Mouse (Mus musculus) midbrain, postnatal 0 days (tissue): ENCODE results near the gene Pfkfb1. TPM values are rescaled to one million over a fixed set of nuclear protein-coding genes. Genes with fewer than 3 reads are reported as not detected.

Experiments
- ATAC-seq: fragments of 200-750 bp; cut with Nextera tagmentation; 2 replicates; pipeline ENCODE4 v1.8.0; 2017; ENCODE audit warnings: moderate number of reproducible peaks, mild to moderate bottlenecking, moderate TSS enrichment, moderate library complexity; ENCODE audit not compliant: low FRiP score
- DNase-seq: peaks from one replicate; pipeline ENCODE4 v3.0.0-alpha.2; 2015; ENCODE audit warnings: low spot score
- H3K27ac ChIP-seq: fragments of 300-500 bp; sonication (generic); 2 replicates; pipeline ENCODE4 v1.5.1; 2014; ENCODE audit warnings: low read depth, mild to moderate bottlenecking, low read length, mixed read lengths
- H3K27me3 ChIP-seq: fragments of 300-500 bp; sonication (generic); 2 replicates; pipeline ENCODE4 v1.6.1; 2014; ENCODE audit warnings: low read length, control low read depth, mixed read lengths; ENCODE audit not compliant: insufficient read depth
- H3K36me3 ChIP-seq: fragments of 300-500 bp; sonication (generic); 2 replicates; pipeline ENCODE4 v1.6.1; 2014; ENCODE audit warnings: low read length, control low read depth, mixed read lengths; ENCODE audit not compliant: insufficient read depth
- H3K4me1 ChIP-seq: fragments of 300-500 bp; sonication (generic); 2 replicates; pipeline ENCODE4 v1.6.1; 2014; ENCODE audit warnings: mild to moderate bottlenecking, control low read depth, antibody characterized with exemption, low read length, mixed read lengths; ENCODE audit not compliant: insufficient read depth
- H3K4me2 ChIP-seq: fragments of 300-500 bp; sonication (generic); 2 replicates; pipeline ENCODE4 v1.6.1; 2014; ENCODE audit warnings: low read depth, mild to moderate bottlenecking, low read length, mixed read lengths; ENCODE audit not compliant: poor library complexity, severe bottlenecking
- H3K4me3 ChIP-seq: fragments of 300-500 bp; sonication (generic); 2 replicates; pipeline ENCODE4 v1.5.1; 2014; ENCODE audit warnings: low read depth, mild to moderate bottlenecking, low read length, moderate library complexity
- H3K9ac ChIP-seq: fragments of 300-500 bp; sonication (generic); replicated peaks from 2 replicates; pipeline ENCODE4 v1.6.1; 2014; ENCODE audit warnings: mild to moderate bottlenecking, low read length, moderate library complexity, mixed read lengths; ENCODE audit not compliant: poor library complexity, severe bottlenecking
- H3K9me3 ChIP-seq: fragments of 300-500 bp; sonication (generic); 2 replicates; pipeline ENCODE4 v1.6.1; 2016; ENCODE audit warnings: low read length, control low read depth
- CTCF ChIP-seq: IDR thresholded peaks from 2 replicates; pipeline ENCODE4 v1.5.1; 2016; ENCODE audit warnings: antibody characterized with exemption, mild to moderate bottlenecking
- WGBS: fragments of 180-500 bp; shearing (Covaris S2); extraction: QIAGEN DNeasy Blood & Tissue Kit; methylation state at CpG from one replicate; pipeline ENCODE4 v1.1.7; 2014; 5-methylcytosine and 5-hydroxymethylcytosine counted together
- polyA plus RNA-seq: library from polyadenylated mRNA; unstranded; fragments of >200 nt; fragmentation: Nextera tagmentation; extraction: Ambion mirVana; gene quantifications from 2 replicates; pipeline ENCODE4 v1.2.1, GENCODE M21; 2015
- total RNA-seq: library from RNA; depleted of rRNA; stranded (reverse); fragments of >200 nt; gene quantifications from 2 replicates; pipeline ENCODE4 v1.2.3, GENCODE M21; 2014

Pfkfb1 gene
- total and polyA plus RNA-seq, 2 experiments from 2014 or later = 3.2 to 4.9 TPM

DNA sequence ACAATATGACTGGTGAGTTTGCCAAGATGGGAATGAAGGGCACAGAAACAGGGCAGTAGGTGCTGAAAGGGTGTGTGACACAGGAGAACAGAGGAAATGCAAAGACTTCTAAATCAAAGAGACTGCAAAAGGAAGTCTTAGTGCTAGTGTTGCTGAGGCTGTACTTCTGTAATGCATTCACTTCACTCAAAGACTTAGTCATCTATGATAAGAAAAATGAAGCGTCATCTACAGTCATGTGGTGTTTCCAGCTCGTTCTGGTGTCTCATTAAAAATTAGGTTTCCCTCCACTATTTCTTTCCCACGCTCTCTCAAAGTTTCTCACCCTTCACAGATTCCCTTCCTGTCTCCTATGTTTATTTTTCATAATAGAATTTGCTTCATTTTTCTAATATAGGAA is 34.0 kb upstream of the Pfkfb1 start:
- H3K9me3 ChIP-seq = no peaks in the 10 kb centered on the region
- H3K4me1 ChIP-seq = no peaks in the 10 kb centered on the region
- no peak overlapping the region for H3K27ac ChIP-seq
- H3K36me3 ChIP-seq = no peaks in the 10 kb centered on the region
- H3K4me2 ChIP-seq = no peak overlapping the region
- no peak overlapping the region for H3K9ac ChIP-seq
- no peak for TF ChIP-seq CTCF
- H3K4me3 ChIP-seq = no peak overlapping the region
- WGBS = 86% methylated on average over 3 of the region's 3 CpGs
- no peak for DNase-seq
- no peak for ATAC-seq
- H3K27me3 ChIP-seq = no peaks in the 10 kb centered on the region

DNA sequence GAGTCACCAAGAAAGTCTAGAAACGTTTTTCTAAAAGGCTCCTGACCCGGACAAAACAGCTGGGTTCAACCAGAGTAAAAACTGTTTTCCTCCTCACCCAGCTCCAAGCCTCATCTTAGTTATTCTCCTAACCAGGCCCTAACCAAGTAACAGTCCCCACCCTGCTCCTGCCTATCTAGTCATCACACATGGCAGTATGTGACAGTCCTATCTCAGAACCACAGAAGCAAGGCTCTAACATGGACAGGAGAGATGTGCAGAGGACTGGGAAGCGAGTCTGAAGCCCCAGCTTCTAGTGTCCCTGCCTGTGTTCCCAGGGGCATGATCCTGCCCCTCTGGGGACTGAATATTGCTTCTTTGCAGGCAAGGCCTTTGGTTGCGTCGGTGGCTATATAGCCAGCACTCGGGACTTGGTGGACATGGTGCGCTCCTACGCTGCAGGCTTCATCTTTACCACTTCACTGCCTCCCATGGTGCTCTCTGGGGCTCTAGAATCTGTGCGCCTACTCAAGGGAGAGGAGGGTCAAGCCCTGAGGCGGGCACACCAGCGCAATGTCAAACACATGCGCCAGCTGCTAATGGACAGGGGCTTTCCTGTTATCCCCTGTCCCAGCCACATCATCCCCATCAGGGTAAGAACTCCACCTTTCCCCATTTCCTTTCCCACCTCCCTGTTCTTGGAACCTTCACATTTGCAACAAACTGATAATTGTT is 23.2 kb upstream of the Pfkfb1 start:
- no peaks in the 10 kb centered on the region for H3K36me3 ChIP-seq

DNA sequence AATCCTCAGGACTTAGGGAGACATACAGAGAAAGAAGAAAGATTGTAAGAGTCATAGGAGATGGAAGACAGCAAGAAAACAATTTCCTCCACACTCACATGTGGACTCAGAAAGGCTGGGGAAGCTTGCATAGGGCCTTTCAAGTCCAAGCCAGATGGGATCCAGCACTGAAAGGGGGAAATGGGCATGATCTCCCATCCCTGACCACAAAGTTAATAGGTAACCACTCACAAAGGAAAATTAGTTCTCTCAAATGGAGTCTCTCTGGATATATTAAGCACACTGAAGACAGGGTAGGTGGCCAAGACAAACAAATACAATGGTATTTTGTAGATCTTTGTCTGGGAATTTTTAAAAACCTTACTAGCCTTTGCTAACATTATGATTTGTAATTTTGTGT is 6.1 kb upstream of the Pfkfb1 start:
- H3K27ac ChIP-seq = no peak overlapping the region
- DNase-seq = no peak
- no peak overlapping the region for H3K4me3 ChIP-seq
- no peak overlapping the region for H3K4me2 ChIP-seq
- H3K27me3 ChIP-seq = no peaks in the 10 kb centered on the region
- H3K9ac ChIP-seq = no peak overlapping the region
- no peaks in the 10 kb centered on the region for H3K4me1 ChIP-seq
- H3K9me3 ChIP-seq = no peaks in the 10 kb centered on the region
- no peak for TF ChIP-seq CTCF
- no peak for ATAC-seq
- H3K36me3 ChIP-seq = no peaks in the 10 kb centered on the region

More for the DNA sequence above, 23.2 kb upstream of the Pfkfb1 start:
- H3K9ac ChIP-seq = no peak overlapping the region
- H3K4me2 ChIP-seq = no peak overlapping the region
- no peaks in the 10 kb centered on the region for H3K4me1 ChIP-seq
- no peak for DNase-seq
- H3K27ac ChIP-seq = no peak overlapping the region
- no peaks in the 10 kb centered on the region for H3K27me3 ChIP-seq
- H3K4me3 ChIP-seq = no peak overlapping the region
- WGBS = 90% methylated on average over 12 of the region's 12 CpGs
- no peak for ATAC-seq
- H3K9me3 ChIP-seq = no peaks in the 10 kb centered on the region
- no peak for TF ChIP-seq CTCF

DNA sequence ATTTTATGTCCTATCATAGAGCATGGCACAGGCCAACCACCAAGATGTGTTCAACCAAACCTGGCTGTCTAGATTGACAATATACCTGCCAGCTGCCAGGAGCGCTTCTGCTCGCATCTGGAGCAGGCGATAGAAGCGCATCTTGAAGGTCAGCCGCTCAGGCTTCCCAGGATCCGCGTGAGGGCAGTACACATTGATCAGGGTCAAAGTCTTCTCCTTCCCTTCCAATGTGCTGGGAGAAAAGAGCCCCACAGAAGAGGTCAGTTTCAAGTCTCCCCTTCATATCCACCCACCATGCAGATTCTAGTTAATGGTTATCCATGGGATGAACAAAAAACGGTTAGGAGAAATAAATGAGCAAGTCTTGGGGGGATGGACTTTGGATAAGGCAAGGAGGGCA is 2.9 kb upstream of the Pfkfb1 start:
- WGBS = 94% methylated on average over 8 of the region's 8 CpGs
- no peaks in the 10 kb centered on the region for H3K36me3 ChIP-seq

DNA sequence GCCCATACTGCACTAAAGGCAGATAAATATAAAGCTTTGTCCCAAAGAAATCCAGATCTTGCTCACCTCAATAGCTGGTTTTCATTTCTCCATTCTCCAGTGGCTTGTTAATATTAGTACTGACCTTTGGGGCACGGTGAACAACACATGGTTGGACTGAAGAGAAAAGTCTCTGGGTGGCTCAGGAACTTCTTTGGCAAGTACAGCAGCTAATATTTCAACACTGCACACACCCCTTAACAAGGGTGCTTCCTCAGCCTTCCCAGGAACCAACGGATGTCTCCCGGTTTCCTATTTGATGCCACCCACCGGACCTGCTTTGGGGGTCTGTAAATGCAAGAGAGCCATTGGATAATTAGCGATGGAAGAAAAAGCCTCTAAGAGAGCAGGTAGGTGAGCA is 1.7 kb downstream of the Pfkfb1 start, which contains the start of gene Apex2:
Gene Apex2 (minus strand): TSS at position 173 of the 400 bp plus-strand sequence.
- no peak for DNase-seq
- Histone ChIP-seq H3K36me3 (no peaks in the 10 kb centered on the region), H3K4me2 (peak within 1 kb of the TSS; percentile 53), H3K4me3 (peak within 1 kb of the TSS; percentile 46; the same call in 1 of the 2 replicates), H3K9ac (no peak within 1 kb of the TSS), H3K27ac (no peak within 1 kb of the TSS), H3K4me1 (no peaks in the 10 kb centered on the region), H3K9me3 (no peaks in the 10 kb centered on the region), H3K27me3 (no peaks in the 10 kb centered on the region)
- no peak for ATAC-seq
- 83% methylated on average over 5 of the region's 5 CpGs for WGBS
- no peak for TF ChIP-seq CTCF

More for the DNA sequence above, 2.9 kb upstream of the Pfkfb1 start:
- Histone ChIP-seq H3K4me2 (no peak overlapping the region), H3K4me1 (no peaks in the 10 kb centered on the region), H3K9ac (no peak overlapping the region), H3K9me3 (no peaks in the 10 kb centered on the region), H3K4me3 (no peak overlapping the region), H3K27me3 (no peaks in the 10 kb centered on the region), H3K27ac (no peak overlapping the region)
- DNase-seq (no peak), ATAC-seq (no peak)
- no peak for TF ChIP-seq CTCF

DNA sequence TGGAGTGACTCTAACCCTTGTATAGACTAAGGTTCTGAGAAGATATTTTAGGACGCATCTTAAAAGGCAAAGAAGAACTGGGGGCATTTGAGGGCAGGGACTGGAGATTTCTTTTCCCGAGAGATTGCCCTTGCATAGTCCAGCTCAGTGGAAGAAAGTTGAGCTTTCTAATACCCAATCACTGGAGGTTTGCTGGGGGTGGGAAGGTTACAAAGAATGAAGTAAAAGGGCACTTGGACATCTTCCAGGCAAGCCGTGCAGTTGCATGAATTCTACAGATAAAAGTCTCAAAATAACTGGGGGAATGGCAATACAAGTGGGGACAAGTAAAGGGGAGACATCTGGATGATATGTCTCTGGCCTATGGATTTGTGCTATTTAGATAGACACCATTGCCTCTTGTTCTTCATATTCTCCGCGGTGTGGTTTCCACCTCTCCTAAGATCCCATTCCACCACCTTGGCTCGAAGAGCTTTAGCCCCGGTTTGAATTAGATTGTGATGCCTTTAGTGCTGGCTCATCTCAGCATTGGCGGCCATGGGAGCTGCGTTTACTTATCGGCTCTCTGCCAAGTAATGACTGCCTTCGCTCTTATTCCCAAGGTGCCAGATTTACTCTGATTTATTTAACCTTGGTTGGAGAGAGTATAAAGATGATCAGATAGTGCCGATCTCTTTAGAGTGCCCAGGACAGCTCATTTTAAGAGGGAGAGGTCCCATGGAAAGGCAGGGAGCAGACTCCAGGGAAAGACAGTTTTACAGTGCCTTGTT is 5.4 kb downstream of the Pfkfb1 start:
- H3K4me3 ChIP-seq = no peak overlapping the region
- H3K27me3 ChIP-seq = no peaks in the 10 kb centered on the region
- no peak overlapping the region for H3K4me2 ChIP-seq
- H3K36me3 ChIP-seq = no peaks in the 10 kb centered on the region
- no peak overlapping the region for H3K27ac ChIP-seq
- no peak overlapping the region for H3K9ac ChIP-seq
- WGBS = 79% methylated on average over 12 of the region's 12 CpGs
- DNase-seq (no peak), ATAC-seq (no peak)
- H3K9me3 ChIP-seq = no peaks in the 10 kb centered on the region
- TF ChIP-seq CTCF = no peak
- H3K4me1 ChIP-seq = no peaks in the 10 kb centered on the region
